9 mouse cellular contexts compared by ENCODE assay signal in the genomic region with DNA sequence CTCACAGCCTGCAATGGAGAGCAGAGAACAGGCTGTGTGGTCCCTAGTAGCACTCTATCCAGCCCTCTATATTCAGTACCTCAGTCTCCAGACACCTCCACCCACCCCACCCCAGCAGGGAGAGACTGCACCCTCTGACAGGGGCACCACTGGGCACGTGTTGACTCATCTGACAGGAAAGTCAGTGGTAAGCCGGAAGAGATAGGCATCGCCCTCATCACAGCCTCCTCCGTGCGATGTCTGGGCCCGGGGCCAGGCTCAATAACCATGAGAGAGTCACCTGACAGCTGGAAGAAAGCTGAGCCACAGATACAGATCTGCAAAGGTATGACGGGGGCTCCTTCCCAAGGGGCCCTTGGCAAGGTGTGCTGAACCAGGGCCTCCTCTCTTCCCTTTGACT. TPM values are rescaled to one million over a fixed set of nuclear protein-coding genes. Genes with fewer than 3 reads are reported as not detected.
DNase-seq lines count a peak whose midpoint lies in the region; ATAC-seq and TF ChIP-seq lines count a peak whose summit lies in the region.
"Had no signal": no experiment of that assay in that cellular context is flagged by ENCODE, and none has a peak within 500 bp of the region (broad histone marks: within the 10 kb centered on the region; RNA-seq: fewer than 3 reads in every experiment).

No protein-coding gene starts in this region.

- peak; percentile 47 for ATAC-seq in granulocyte monocyte progenitor cell, adult 5-6 weeks (replicated peaks; ENCODE audit: poor library complexity, severe bottlenecking)
- ATAC-seq in lung, postnatal 0 days = peak; percentile 74

- TF ChIP-seq POLR2A in cerebellum, adult 2 months (IDR thresholded peaks at IDR 0.05; ENCODE audit: borderline replicate concordance, insufficient read depth, low read length) = no peak

- no peak for TF ChIP-seq EP300 in lung, postnatal 0 days (IDR thresholded peaks at IDR 0.05)

- no peak overlapping the region for H3K4me2 ChIP-seq in lung, postnatal 0 days (replicated peaks; ENCODE audit: low read depth, low read length)
- H3K4me2 ChIP-seq: neural tube, embryonic 12.5 days had no signal

- 39% methylated on average over 7 of the region's 7 CpGs for WGBS in lung, postnatal 0 days
- WGBS in cerebellum, adult 2 months = 46% methylated on average over 7 of the region's 7 CpGs

- H3K9me3 ChIP-seq in lung, postnatal 0 days (ENCODE audit: low read length) = no peaks in the 10 kb centered on the region

- no peak overlapping the region for H3K4me3 ChIP-seq in lung, postnatal 0 days (ENCODE audit: low read depth, low read length)
- H3K4me3 ChIP-seq in cerebellum, adult 2 months (replicated peaks; ENCODE audit: insufficient read depth, low read depth, low read length) = no peak overlapping the region
- H3K4me3 ChIP-seq: neural tube, embryonic 12.5 days had no signal

- H3K36me3 ChIP-seq in lung, postnatal 0 days (ENCODE audit: insufficient read depth, low read length) = no peaks in the 10 kb centered on the region
- H3K36me3 ChIP-seq: neural tube, embryonic 12.5 days had no signal

- H3K27ac ChIP-seq in lung, postnatal 0 days (ENCODE audit: low read length) = no peak overlapping the region
- H3K27ac ChIP-seq in cerebellum, adult 2 months (ENCODE audit: insufficient read depth, low read length) = no peak overlapping the region
- H3K27ac ChIP-seq: neural tube, embryonic 12.5 days had no signal

- no peak for TF ChIP-seq CTCF in lung, postnatal 0 days (IDR thresholded peaks at IDR 0.05)
- TF ChIP-seq CTCF in cerebellum, adult 2 months (IDR thresholded peaks at IDR 0.05; ENCODE audit: borderline replicate concordance, insufficient read depth, low read depth, low read length) = no peak

- H3K9ac ChIP-seq in lung, postnatal 0 days (replicated peaks; ENCODE audit: low read depth) = no peak overlapping the region
- H3K9ac ChIP-seq: neural tube, embryonic 12.5 days had no signal

- DNase-seq in kidney, adult 11 months = peak; percentile 26
- DNase-seq in kidney, adult 9 months = no peak
- DNase-seq in lung, postnatal 0 days (ENCODE audit: low spot score) = peak; percentile 48
- peak; percentile 77 to 87 for DNase-seq in thymus, postnatal 10 days (ENCODE audit: low spot score in 2 of 2)
- no peak for DNase-seq in cerebellum, adult 2 months
- no peak for DNase-seq in ovary, postnatal 10 days (ENCODE audit: low spot score)
- DNase-seq in left cerebral cortex, adult 11 months (ENCODE audit: low spot score) = no peak

- no peaks in the 10 kb centered on the region for H3K27me3 ChIP-seq in lung, postnatal 0 days (replicated peaks; ENCODE audit: insufficient read depth, low read length)
- H3K27me3 ChIP-seq in cerebellum, adult 2 months (ENCODE audit: control insufficient read depth, insufficient read depth, low read length) = no peaks in the 10 kb centered on the region
- H3K27me3 ChIP-seq: neural tube, embryonic 12.5 days had no signal

- peaks cover 9% of the 10 kb centered on the region; the same call in 1 of the 2 replicates for H3K4me1 ChIP-seq in lung, postnatal 0 days (ENCODE audit: insufficient read depth, low read depth, low read length)
- H3K4me1 ChIP-seq in cerebellum, adult 2 months (ENCODE audit: control insufficient read depth, insufficient read depth, low read length) = peaks cover 6% of the 10 kb centered on the region

RNA-seq across cellular contexts. Expression of gene Il6ra, which starts 40.8 kb away (rescaled TPM):
- total RNA-seq in granulocyte monocyte progenitor cell, adult 5-6 weeks (2014; fragmentation: Nextera tagmentation) = 35.2 and 36.8 TPM in 2 replicates
- 14.7 and 20.8 TPM in 2 replicates for total RNA-seq in granulocyte monocyte progenitor cell, adult 5-6 weeks (2017)
- 15.7 and 17.9 TPM in 2 replicates for polyA plus RNA-seq in lung, postnatal 0 days (2015; fragmentation: Nextera tagmentation; extraction: Ambion mirVana)
- polyA plus RNA-seq in cerebellum, adult 2 months (2012; rRNA removed) = 1.1 and 1.3 TPM in 2 replicates

RNA-seq across cellular contexts. Expression of gene She, which starts 41.0 kb away (rescaled TPM):
- not detected in 2 replicates for total RNA-seq in granulocyte monocyte progenitor cell, adult 5-6 weeks (2014; fragmentation: Nextera tagmentation)
- total RNA-seq in granulocyte monocyte progenitor cell, adult 5-6 weeks (2017) = not detected in 2 replicates
- polyA plus RNA-seq in lung, postnatal 0 days (2015; fragmentation: Nextera tagmentation; extraction: Ambion mirVana) = 11.2 and 12.1 TPM in 2 replicates
- polyA plus RNA-seq in cerebellum, adult 2 months (2012; rRNA removed) = 1.7 and 1.9 TPM in 2 replicates

Comparison
In these comparisons a context has a peak if more than half of its experiments do, and no peak if none do; other contexts are left out.
1. DNase-seq: peak in kidney, adult 11 months (single experiment), lung, postnatal 0 days (single experiment) and thymus, postnatal 10 days (2 of 2); none in kidney, adult 9 months (single experiment), cerebellum, adult 2 months (0 of 2), ovary, postnatal 10 days (single experiment) and left cerebral cortex, adult 11 months (single experiment).